Mouse (Mus musculus) CD4-positive, CD25-positive, alpha-beta regulatory T cell (primary cell): ENCODE data around the gene Il4. TPM values are rescaled to one million over a fixed set of nuclear protein-coding genes. Genes with fewer than 3 reads are reported as not detected.

Source experiments
- polyA plus RNA-seq: library from polyadenylated mRNA; unstranded; fragments of 100-300 nt; shearing (Covaris generic); gene quantifications from one replicate; pipeline ENCODE4 v1.2.1, GENCODE M21; 2017

Gene Il4
- 1.5 TPM for polyA plus RNA-seq

DNA sequence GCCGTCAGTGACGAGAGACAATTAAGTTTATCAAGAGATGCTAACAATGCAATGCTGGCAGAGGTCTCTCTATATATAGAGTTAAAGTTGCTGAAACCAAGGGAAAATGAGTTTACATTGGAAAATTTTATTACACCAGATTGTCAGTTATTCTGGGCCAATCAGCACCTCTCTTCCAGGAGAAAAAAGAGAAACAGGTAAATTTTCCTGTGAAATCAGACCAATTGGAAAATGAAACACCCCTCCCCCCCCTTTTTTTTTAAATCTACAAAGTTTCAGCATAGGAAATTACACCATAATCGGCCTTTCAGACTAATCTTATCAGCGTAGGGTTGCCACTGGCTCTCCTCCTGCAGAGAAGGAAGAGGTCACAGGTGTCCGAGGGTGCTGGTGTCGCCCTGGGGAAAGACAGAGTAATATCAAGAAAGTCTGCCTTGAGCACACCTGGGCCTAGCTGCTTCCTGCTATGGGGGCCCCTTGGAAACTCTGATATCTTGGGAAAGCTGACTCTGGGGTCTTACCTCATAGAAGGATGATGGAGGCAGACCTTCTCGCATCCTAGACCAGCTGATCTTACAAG, at the start of gene Il4:
Il4 (minus strand) TSS at position 51 of the 580 bp plus-strand sequence.

DNA sequence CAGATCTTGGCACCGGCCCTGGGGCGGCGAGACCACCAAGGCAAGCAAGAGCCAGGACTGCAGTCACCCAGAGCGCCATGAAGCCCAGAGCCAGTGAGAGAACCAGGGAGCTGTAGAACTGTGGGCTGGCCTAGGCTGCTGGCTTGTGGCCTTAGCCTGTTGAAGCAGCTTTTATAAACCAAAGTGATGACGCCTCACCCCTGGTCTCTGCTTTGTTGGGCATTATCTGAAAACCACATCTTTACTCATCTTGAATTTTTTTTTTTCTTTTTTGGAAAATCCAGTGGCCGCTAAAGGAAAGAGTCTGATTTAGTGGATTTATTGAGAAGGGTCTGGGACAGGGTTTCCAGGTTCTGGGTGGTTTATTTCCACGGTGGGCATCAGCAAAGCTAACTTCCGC, 16.1 kb upstream of the Il4 start, which contains the start of gene Il13:
Il13 (minus strand) TSS at position 147 of the 400 bp plus-strand sequence.

DNA sequence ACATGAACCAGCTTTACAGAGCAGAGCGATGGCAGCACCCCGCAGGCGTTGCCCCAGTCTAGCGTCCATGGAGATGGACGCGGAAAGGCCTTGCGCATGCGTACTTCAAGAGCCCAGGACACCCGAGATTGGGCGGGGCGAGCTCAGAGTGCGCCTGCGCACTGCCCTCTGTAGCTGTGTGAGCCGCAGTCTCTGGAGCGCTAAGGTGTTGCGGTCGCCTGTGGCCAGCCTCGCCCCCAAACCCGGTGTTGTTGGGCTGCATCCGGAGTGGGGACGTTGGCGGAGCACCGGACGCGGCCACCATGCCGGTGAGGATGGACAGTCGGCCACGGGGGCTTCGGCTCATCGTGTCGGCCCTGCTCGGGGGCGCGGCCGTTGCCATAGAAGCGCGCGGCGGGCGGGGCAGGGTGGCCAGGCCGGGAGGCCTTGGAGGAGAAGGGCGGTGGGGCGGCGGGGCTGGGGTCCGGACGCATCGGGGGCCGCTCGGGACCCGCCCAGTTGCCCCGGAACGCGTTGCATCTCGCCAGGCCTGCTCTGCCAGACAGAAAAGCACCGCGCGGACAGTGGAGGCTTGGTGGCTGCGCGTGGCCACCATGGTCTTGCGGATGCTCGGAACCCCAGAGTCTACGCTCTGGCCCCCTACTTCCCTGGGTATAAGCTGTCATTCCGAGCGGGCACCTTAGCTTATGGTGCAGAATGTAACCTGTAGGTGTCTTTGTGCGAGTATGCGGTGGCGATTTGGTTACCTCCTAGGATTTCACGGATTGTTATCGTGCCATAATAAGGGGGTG, 51.0 kb downstream of the Il4 start, which contains the start of gene Kif3a:
Kif3a (plus strand) TSS at position 156 of the 791 bp plus-strand sequence.

Other genes with a start within 250 kb of the Il4 start
- gene Leap2, start 195.5 kb downstream of the Il4 start, polyA plus RNA-seq = not detected
- gene Uqcrq, start 187.8 kb downstream of the Il4 start, polyA plus RNA-seq = 318 TPM
- gene Gdf9, start 187.6 kb downstream of the Il4 start, polyA plus RNA-seq = 0.17 TPM
- not detected for gene Gm10447, start 161.6 kb downstream of the Il4 start, polyA plus RNA-seq
- not detected for gene Shroom1, start 161.5 kb downstream of the Il4 start, polyA plus RNA-seq
- not detected for gene Gm9837, start 148.2 kb downstream of the Il4 start, polyA plus RNA-seq
- gene Gm9945, start 138.5 kb downstream of the Il4 start, polyA plus RNA-seq = not detected
- not detected for gene Sowaha, start 138.4 kb downstream of the Il4 start, polyA plus RNA-seq
- 3.3 TPM for gene Sept8, start 99.4 kb downstream of the Il4 start, polyA plus RNA-seq
- 7.3 TPM for gene Kif3a, start 51.3 kb downstream of the Il4 start, polyA plus RNA-seq
- gene Il13, start 16.0 kb upstream of the Il4 start, polyA plus RNA-seq = not detected
- 44.4 TPM for gene Rad50, start 88.7 kb upstream of the Il4 start, polyA plus RNA-seq
- not detected for gene Il5, start 102.1 kb upstream of the Il4 start, polyA plus RNA-seq
- gene Irf1, start 151.3 kb upstream of the Il4 start, polyA plus RNA-seq = 376 TPM
- gene Gm17334, start 154.5 kb upstream of the Il4 start, polyA plus RNA-seq = 3.2 TPM
- 34.9 TPM for gene Gm12216, start 240.6 kb upstream of the Il4 start, polyA plus RNA-seq